Mouse (Mus musculus): ENCODE results near the gene Ndrg2.

DNA sequence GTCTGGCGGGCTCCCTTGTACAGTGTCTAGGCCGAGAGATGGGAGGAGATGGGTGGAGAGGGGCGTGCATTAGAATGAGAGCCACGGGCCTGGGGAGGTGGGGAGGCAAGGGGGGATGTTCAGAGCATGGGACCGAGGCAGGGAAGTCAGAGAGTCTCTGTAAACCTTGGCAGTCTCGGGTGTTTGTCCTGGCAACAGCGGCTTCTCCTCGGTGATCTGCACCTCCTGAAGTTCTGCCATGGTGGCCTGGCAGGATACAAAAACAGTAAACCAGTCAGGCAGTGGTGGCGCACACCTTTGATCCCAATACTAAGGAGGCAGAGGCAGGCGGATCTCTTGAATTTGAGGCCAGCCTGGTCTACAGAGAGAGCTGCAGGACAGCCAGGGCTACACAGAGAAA is 2.7 kb downstream of the Ndrg2 start:
- no peak for TF ChIP-seq ZC3H11A (IDR thresholded peaks at IDR 0.05; ENCODE audit: borderline replicate concordance, low read depth, low read length)
- no peak for TF ChIP-seq ZNF384 (IDR thresholded peaks at IDR 0.05; ENCODE audit: low read depth, low read length)
- TF ChIP-seq CHD2 (IDR thresholded peaks at IDR 0.05; ENCODE audit: low read depth, low read length), result no peak
